Mouse (Mus musculus) layer of hippocampus, adult 2 months (tissue): ENCODE data around the gene Hectd1. TPM values are rescaled to one million over a fixed set of nuclear protein-coding genes. Genes with fewer than 3 reads are reported as not detected.
A peak's percentile ranks its signal among the peaks of the same experiment; 100 is the strongest.

Source experiments
- DNase-seq, 2 experiments: peaks; one replicate each; pipeline ENCODE4 v3.0.0; 2022; ENCODE audit warnings: low spot score in 2 of 2
- H3K27ac ChIP-seq: fragments of 200-600 bp; 2 replicates; pipeline ENCODE4 v1.8.1; 2022
- H3K4me3 ChIP-seq: fragments of 200-600 bp; 2 replicates; pipeline ENCODE4 v1.8.1; 2022; ENCODE audit warnings: mild to moderate bottlenecking
- CTCF ChIP-seq: fragments of 200-600 bp; conservative IDR thresholded peaks from 2 replicates; pipeline ENCODE4 v1.8.1; 2022; ENCODE audit warnings: antibody characterized with exemption, mild to moderate bottlenecking, moderate library complexity
- total RNA-seq, 2 experiments: library from RNA; stranded (reverse); gene quantifications; 2 replicates each; pipeline ENCODE4 v1.2.3; 2021

Hectd1 gene
- total RNA-seq, 2 experiments from 2014 or later, result 84.2 to 84.3 TPM

GRCm38 (mm10) chr12:51835219-51835618, 5.9 kb upstream of the Hectd1 start:
- no peak for TF ChIP-seq CTCF
- H3K27ac ChIP-seq, result no peak overlapping the region
- DNase-seq, result no peak
- no peak overlapping the region for H3K4me3 ChIP-seq

GRCm38 (mm10) chr12:51831931-51832330, 2.6 kb upstream of the Hectd1 start:
- H3K4me3 ChIP-seq, result no peak overlapping the region
- DNase-seq, result no peak
- TF ChIP-seq CTCF, result no peak
- no peak overlapping the region for H3K27ac ChIP-seq

DNA sequence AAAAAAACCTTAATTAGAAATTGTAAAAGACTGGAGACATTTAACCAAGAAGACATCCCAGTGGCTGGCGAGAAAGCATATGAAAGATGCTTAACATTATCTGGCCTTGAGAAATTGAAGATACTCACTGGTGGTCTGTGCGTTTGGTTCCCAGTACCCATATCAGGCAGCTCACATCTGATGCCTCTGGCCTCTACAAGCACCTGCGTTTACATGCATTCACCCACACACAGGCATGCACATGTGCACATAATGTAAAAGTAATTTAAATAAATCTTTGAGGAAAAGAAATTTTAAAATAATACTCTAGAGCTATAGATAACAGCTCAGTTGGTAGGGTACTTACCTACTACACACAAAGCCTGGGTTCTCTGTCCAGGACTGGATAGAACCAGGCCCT, 2.0 kb upstream of the Hectd1 start:
- TF ChIP-seq CTCF, result no peak
- H3K4me3 ChIP-seq, result no peak overlapping the region
- no peak for DNase-seq
- no peak overlapping the region for H3K27ac ChIP-seq

GRCm38 (mm10) chr12:51830671-51831070, 1.3 kb upstream of the Hectd1 start:
- no peak for TF ChIP-seq CTCF
- DNase-seq, result no peak
- Histone ChIP-seq H3K27ac (peak overlapping the region; percentile 98), H3K4me3 (peak overlapping the region; percentile 98; the same call in 1 of the 2 replicates)

DNA sequence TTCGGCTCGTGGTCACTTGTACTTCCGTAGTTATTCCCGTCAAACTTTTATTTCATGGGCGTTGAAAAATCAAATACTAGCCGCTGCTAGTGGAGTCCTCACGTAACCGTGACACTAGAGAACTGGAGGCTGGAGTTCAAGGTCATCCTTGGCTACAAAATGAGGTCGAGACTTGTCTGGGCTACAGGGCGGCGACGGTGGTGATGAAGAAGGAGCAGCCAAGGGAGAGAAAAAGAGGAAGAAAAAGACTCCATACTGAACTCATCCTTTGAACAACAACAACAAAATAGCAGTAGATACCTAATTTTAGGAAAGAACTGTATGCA, 704 bp upstream of the Hectd1 start:
- Histone ChIP-seq H3K27ac (peak overlapping the region; percentile 98), H3K4me3 (peak overlapping the region; percentile 98)
- DNase-seq, result no peak
- TF ChIP-seq CTCF, result no peak

DNA sequence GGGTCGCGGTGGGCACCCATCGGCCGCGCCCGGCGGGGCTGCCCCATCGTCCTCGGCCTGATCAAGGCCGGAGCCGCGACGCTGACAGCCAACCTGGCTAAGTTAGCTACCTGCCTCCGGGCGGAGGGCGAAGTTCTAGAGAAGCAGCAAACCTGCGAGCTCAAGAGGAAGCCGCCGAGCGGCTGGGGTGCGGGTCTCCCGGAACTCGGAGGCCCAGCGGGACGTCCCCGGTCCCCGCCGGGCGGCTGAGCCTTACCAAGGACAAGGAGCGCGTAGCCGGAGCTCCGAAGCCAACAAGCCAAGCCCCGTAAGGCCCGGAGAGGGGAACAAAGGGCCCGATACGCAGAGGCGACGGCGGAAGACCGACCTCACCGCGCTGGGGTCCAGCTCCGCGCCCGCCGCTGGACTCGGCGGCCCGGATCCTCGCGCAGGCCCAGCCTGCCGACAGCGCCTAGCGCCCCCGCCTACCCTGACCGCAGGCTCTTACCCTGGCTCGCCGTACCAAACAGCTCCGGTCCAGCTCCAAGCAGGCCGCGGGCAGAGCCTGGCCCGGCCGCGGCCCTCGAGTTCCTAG, 533 bp downstream of the Hectd1 start:
- no peak for TF ChIP-seq CTCF
- Histone ChIP-seq H3K4me3 (peak overlapping the region; percentile 98), H3K27ac (peak overlapping the region; percentile 98)
- DNase-seq, result peak in 1 of 2 experiments; percentile 33

GRCm38 (mm10) chr12:51827958-51828650, 1.2 kb downstream of the Hectd1 start:
- peak overlapping the region; percentile 98 for H3K4me3 ChIP-seq

DNA sequence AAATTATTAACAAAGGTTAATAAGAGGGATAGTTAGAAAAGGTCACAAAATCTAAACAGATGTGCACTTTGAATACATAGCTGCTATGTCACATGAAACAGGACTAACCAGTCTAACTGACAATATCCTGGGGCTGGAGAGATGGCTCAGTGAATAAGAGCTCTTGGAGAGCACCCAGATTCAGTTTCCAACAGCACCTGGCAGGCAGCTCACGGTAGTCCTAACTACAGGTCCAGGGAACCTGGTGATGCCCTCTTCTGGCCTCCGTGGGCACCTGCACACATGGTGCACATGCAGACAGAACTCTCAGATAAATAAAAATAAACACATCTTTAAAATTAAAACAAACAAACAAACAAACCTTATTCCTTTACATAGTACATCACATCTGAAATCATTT, 4.0 kb downstream of the Hectd1 start:
- no peak for DNase-seq
- Histone ChIP-seq H3K27ac (no peak overlapping the region), H3K4me3 (no peak overlapping the region)
- peak; percentile 45 for TF ChIP-seq CTCF

More at GRCm38 (mm10) chr12:51827958-51828650, 1.2 kb downstream of the Hectd1 start:
- TF ChIP-seq CTCF, result no peak
- DNase-seq, result no peak
- peak overlapping the region; percentile 98 for H3K27ac ChIP-seq

- no peak overlapping the region for H3K4me3 ChIP-seq
- no peak overlapping the region for H3K27ac ChIP-seq
- TF ChIP-seq CTCF, result no peak
- DNase-seq, result no peak
These were observed 6.0 kb downstream of the Hectd1 start for GRCm38 (mm10) chr12:51823311-51823710.

DNA sequence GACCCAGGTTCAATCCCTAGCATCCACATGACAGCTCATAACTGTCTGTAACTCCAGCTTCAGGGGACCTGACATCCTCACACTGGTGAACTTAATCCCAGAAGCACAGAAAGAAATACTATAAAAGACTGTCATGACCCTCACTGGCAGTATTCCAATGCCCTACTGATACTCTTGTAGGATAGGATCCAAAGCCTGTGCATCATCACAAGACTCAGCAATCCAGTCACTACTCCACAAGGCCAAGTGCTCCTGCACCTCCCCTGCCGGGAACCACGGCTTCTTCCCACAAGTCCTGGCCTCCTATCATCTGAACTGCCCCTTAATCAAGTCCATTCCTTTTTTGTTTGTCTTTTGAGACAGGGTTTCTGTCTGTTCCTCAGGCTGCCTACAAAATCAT, 6.5 kb downstream of the Hectd1 start:
- no peak for DNase-seq
- Histone ChIP-seq H3K27ac (no peak overlapping the region), H3K4me3 (no peak overlapping the region)
- TF ChIP-seq CTCF, result no peak

- TF ChIP-seq CTCF, result peak; percentile 61
- H3K27ac ChIP-seq, result no peak overlapping the region
- no peak for DNase-seq
- H3K4me3 ChIP-seq, result no peak overlapping the region
These were observed 7.1 kb downstream of the Hectd1 start for GRCm38 (mm10) chr12:51822236-51822635.

- no peak for TF ChIP-seq CTCF
- DNase-seq, result no peak
These were observed 8.1 kb downstream of the Hectd1 start for GRCm38 (mm10) chr12:51821256-51821655.

DNA sequence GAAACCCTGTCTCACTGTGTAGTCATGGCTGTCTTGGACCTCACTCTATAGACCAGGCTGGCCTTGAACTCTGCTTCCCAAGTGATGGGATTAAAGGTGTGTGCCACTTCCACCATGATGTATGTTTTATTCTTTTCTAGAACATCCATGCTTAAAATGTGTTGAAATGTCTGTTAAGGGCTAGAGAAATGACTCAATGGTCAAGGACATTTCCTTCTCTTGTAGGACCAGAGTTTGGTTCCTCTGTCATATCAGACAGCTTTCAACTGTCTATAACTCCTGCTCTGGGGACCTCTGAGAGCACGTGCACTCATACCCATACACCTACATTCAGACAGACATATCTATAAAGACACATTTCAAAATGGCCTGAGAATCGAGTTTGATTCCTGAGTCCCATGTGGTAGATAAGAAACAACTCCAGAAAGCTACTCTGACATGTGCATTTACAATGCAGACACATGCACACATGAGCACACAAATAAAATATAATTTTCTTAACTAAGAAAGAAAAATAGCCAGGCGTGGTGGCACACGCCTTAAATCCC, 9.3 kb downstream of the Hectd1 start:
- no peak overlapping the region for H3K4me3 ChIP-seq
- DNase-seq, result no peak
- no peak for TF ChIP-seq CTCF

More at GRCm38 (mm10) chr12:51821256-51821655, 8.1 kb downstream of the Hectd1 start:
- Histone ChIP-seq H3K27ac (no peak overlapping the region), H3K4me3 (no peak overlapping the region)

More for the DNA sequence above, 9.3 kb downstream of the Hectd1 start:
- no peak overlapping the region for H3K27ac ChIP-seq
